Mouse (Mus musculus) kidney, adult 2 months (tissue): ENCODE data around the gene Ppm1l.

Experiments
- CTCF ChIP-seq: fragments of 200-500 bp; conservative IDR thresholded peaks from 2 replicates; pipeline ENCODE4 v1.5.1; 2011; ENCODE audit warnings: low read depth, mild to moderate bottlenecking, control low read depth, low read length, moderate library complexity, mixed read lengths; ENCODE audit not compliant: insufficient read depth, insufficient read length
- POLR2A ChIP-seq: fragments of 200-500 bp; IDR thresholded peaks from one replicate; pipeline ENCODE4 v1.6.1; 2011; ENCODE audit warnings: low read depth, low read length, control low read depth

- TF ChIP-seq CTCF (no peak), POLR2A (no peak)
Observed at GRCm38 (mm10) chr3:69535941-69536647, 219.4 kb downstream of the Ppm1l start.
